Mouse (Mus musculus) ovary, postnatal 36 days (tissue): ENCODE measurements around the gene Cyb561d2.

Experiments
- DNase-seq: peaks from one replicate; pipeline ENCODE4 v3.0.0; 2022; ENCODE audit warnings: low spot score, mixed read lengths

Gene Cyb561d2

GRCm38 (mm10) chr9:107550491-107551116 lies 8.6 kb upstream of the Cyb561d2 start:
- no peak for DNase-seq

GRCm38 (mm10) chr9:107549297-107550074 lies 7.5 kb upstream of the Cyb561d2 start:
- DNase-seq: no peak

GRCm38 (mm10) chr9:107548820-107549219 lies 6.8 kb upstream of the Cyb561d2 start:
- no peak for DNase-seq

- no peak for DNase-seq
Measured at GRCm38 (mm10) chr9:107547957-107548356, 6.0 kb upstream of the Cyb561d2 start.

GRCm38 (mm10) chr9:107547026-107547425 lies 5.0 kb upstream of the Cyb561d2 start, which contains the start of gene Zmynd10:
Gene Zmynd10 (plus strand): TSS chr9:107547298.
- peak; percentile 87 for DNase-seq

GRCm38 (mm10) chr9:107545602-107546001 lies 3.6 kb upstream of the Cyb561d2 start:
- peak; percentile 65 for DNase-seq

- DNase-seq: no peak
Measured at GRCm38 (mm10) chr9:107545199-107545598, 3.2 kb upstream of the Cyb561d2 start.

GRCm38 (mm10) chr9:107544729-107545128 lies 2.7 kb upstream of the Cyb561d2 start:
- DNase-seq: no peak

GRCm38 (mm10) chr9:107544196-107544700 lies 2.3 kb upstream of the Cyb561d2 start:
- DNase-seq: no peak

- no peak for DNase-seq
Measured at GRCm38 (mm10) chr9:107543299-107543698, 1.3 kb upstream of the Cyb561d2 start.

GRCm38 (mm10) chr9:107542721-107543120 lies 728 bp upstream of the Cyb561d2 start:
- DNase-seq: no peak

GRCm38 (mm10) chr9:107542352-107542686 lies 326 bp upstream of the Cyb561d2 start:
- DNase-seq: no peak

- no peak for DNase-seq
Measured at GRCm38 (mm10) chr9:107541005-107541404, 988 bp downstream of the Cyb561d2 start.

GRCm38 (mm10) chr9:107540420-107540819 lies 1.6 kb downstream of the Cyb561d2 start:
- DNase-seq: no peak

- no peak for DNase-seq
Measured at GRCm38 (mm10) chr9:107539940-107540339, 2.1 kb downstream of the Cyb561d2 start.

- DNase-seq: no peak
Measured at GRCm38 (mm10) chr9:107538711-107539110, 3.3 kb downstream of the Cyb561d2 start.

GRCm38 (mm10) chr9:107538231-107538630 lies 3.8 kb downstream of the Cyb561d2 start:
- no peak for DNase-seq

GRCm38 (mm10) chr9:107534408-107535202 lies 7.4 kb downstream of the Cyb561d2 start:
- no peak for DNase-seq

- DNase-seq: peak; percentile 90
Measured at GRCm38 (mm10) chr9:107533791-107534407, 8.1 kb downstream of the Cyb561d2 start, which contains the start of gene Tmem115. Gene Tmem115 (plus strand): TSS chr9:107533945.

- DNase-seq: peak; percentile 81
Measured at GRCm38 (mm10) chr9:107526198-107527026, 15.6 kb downstream of the Cyb561d2 start.

- DNase-seq: peak; percentile 42
Measured at GRCm38 (mm10) chr9:107522400-107522711, 19.6 kb downstream of the Cyb561d2 start.
